Mouse (Mus musculus) embryonic fibroblast, embryonic 13.5 days (primary cell): Measurements from ENCODE around the gene Coq10b.

Experiments
- CTCF ChIP-seq: IDR thresholded peaks from 2 replicates; pipeline ENCODE4 v1.5.1; 2011; ENCODE audit warnings: mild to moderate bottlenecking, control low read depth, low read length, moderate library complexity, borderline replicate concordance; ENCODE audit not compliant: insufficient read depth
- POLR2A ChIP-seq: IDR thresholded peaks from 2 replicates; pipeline ENCODE4 v1.6.1; 2011; ENCODE audit warnings: low read depth, mild to moderate bottlenecking, control low read depth, low read length, moderate library complexity

- TF ChIP-seq POLR2A (no peak), CTCF (no peak)
These were observed 23.1 kb upstream of the Coq10b start for GRCm38 (mm10) chr1:55029446-55029845.
